Mouse (Mus musculus): ENCODE data around the gene Ydjc.
"Not testable (repeated sequence)": the region's sequence is repeated elsewhere in the genome, so short reads cannot be mapped to it uniquely, and the experiment has no call there.

Ydjc gene

DNA sequence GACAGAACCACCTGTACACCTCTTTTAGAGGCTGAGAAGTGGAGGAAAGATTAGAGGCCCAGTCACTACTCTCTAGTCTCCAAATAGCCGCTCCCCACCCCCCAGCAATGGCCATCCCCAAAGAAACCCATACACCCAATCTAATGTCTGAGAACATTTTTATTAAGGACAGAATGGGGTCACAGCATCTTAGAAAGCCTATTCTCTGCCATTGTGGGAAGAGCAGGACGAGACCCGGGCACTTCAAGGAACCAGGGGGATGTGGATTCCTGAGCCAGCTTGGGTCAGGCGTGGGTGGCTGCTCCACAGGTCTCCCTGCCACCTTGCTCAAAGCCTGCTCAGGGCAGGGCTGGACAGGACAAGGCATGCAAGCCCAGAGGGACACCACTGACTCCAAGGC is 7.5 kb downstream of the Ydjc start:
- DNase-seq (ENCODE audit: low read depth, low spot score) = no peak

- no peak for DNase-seq (ENCODE audit: low read depth, low spot score)
Observed at GRCm38 (mm10) chr16:17154346-17154745, 9.9 kb downstream of the Ydjc start.

DNA sequence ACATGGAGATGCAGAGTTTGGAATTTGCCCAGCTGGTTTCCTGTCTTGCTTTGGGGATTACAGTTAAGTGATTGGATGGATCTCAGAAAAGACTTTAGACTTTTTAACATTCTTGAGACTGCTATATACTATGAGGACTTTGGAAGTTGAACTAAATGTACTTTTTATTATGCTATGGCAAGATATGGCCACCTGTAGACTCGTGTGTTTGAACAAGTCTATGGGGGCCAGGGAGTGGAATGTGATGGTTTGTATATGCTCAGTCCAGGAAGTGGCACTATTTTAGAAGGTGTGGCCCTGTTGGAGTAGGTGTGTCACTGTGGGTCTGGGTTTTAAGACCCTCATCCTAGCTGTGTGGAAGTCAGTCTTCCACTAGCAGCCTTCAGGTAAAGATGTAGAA is 21.1 kb downstream of the Ydjc start:
- DNase-seq (ENCODE audit: low read depth, low spot score) = not testable (repeated sequence)

- DNase-seq (ENCODE audit: low read depth, low spot score) = no peak
Observed at GRCm38 (mm10) chr16:17167179-17167578, 22.8 kb downstream of the Ydjc start.

GRCm38 (mm10) chr16:17168049-17168448 is 23.6 kb downstream of the Ydjc start:
- DNase-seq (ENCODE audit: low read depth, low spot score) = no peak

DNA sequence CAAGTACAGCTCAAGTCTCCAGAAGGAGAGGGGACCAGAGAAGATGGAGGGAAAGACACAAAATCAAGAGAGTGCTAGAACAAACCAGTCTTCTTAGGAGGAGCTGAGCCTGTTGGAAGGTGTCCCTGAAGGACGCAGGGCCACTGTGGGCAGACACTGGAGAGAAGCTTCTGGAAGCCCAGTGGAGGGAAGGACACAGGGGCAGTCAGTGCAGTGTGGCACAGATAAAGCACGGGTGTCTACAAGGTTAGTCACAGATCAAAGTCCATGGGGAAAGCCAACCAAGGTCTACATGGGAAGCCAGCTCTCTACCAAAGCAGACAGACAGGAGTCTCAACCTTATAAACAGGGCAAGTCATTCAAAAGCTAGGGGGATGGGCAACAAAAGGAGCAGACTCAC is 31.3 kb downstream of the Ydjc start:
- no peak for DNase-seq (ENCODE audit: low read depth, low spot score)

GRCm38 (mm10) chr16:17177623-17178170 is 33.3 kb downstream of the Ydjc start:
- DNase-seq (ENCODE audit: low read depth, low spot score) = no peak

DNA sequence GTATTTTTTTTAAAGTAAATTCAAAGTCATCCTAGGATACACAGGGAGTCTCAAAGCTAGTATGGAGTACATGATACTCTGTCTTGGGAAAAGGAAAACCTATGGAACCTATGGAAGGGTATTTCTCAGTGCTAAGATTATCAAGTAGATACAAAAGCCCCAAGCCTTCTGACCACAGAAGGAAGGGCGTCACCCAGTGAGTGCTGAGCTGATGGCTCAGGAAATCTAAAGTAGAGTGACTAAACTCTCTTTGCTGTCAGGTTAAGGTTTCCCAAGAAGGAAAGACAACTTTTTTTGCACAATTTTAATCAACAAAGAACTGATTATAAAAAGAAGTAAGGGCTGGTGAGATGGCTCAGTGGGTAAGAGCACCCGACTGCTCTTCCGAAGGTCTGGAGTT is 35.3 kb downstream of the Ydjc start:
- no peak for DNase-seq (ENCODE audit: low read depth, low spot score)

GRCm38 (mm10) chr16:17181382-17181781 is 37.0 kb downstream of the Ydjc start:
- DNase-seq (ENCODE audit: low read depth, low spot score) = no peak

GRCm38 (mm10) chr16:17182136-17182535 is 37.7 kb downstream of the Ydjc start:
- DNase-seq (ENCODE audit: low read depth, low spot score) = no peak

GRCm38 (mm10) chr16:17183003-17183402 is 38.6 kb downstream of the Ydjc start:
- no peak for DNase-seq (ENCODE audit: low read depth, low spot score)

- DNase-seq (ENCODE audit: low read depth, low spot score) = no peak
Observed at GRCm38 (mm10) chr16:17185475-17185874, 41.1 kb downstream of the Ydjc start.

DNA sequence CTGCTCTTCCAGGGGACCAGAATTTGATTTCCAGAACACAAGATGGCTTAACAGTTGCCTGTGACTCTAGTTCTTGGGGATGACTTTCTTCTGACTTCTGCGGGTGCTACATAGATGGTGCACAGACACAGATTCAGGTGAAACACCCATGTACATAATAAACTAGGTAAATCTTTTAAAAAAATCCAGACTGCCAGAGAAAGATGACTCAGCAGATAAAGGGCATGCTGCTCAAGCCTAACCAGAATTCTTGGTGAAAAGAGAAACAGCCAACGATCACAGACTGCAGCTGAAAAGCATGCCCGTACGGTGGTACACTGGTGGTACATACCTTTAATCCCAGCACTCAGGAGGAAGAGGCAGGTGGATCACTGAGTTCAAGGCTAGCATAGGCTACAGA is 49.4 kb downstream of the Ydjc start:
- no peak for DNase-seq (ENCODE audit: low read depth, low spot score)

GRCm38 (mm10) chr16:17200121-17200952 is 55.9 kb downstream of the Ydjc start:
- no peak for DNase-seq (ENCODE audit: low read depth, low spot score)

DNA sequence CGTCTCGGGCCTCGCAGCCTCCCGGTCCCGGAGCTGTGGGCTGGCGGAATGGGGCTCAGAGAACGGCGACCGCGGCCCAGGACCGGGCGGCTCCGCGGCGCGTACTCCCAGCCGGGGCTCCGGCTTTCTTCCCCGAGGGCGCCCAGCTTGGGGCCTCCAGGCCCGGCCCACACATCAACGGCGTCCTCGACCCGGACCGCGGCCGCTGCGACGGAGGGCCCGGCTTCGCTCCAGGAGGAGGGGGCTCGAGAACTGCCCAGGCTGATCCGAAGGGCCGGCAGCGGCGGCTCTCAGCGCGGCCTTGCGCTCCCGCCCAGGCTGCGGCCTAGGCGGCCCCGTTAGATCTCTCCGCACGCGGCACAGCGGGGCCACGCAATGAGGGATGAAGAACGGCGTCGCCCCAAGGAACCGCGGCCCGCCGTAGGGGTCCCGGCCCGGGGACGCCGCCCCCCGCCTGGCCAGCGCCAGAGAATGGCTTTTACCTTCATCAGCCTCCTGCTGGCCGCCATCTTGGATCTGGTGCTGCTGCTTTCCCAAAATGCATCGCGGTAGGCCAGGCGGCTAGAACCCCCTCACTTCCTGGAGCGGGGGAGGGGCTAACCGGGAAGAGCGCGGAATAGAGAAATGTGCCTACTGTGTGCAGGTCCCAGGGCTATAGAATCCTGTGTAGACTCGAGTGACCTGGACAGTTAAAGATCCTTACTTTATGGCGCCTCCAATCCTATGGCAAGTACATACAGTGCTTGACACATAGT is 56.7 kb downstream of the Ydjc start:
- peak; percentile 66 for DNase-seq (ENCODE audit: low read depth, low spot score)

- DNase-seq (ENCODE audit: low read depth, low spot score) = peak; percentile 9
Observed at GRCm38 (mm10) chr16:17201977-17202376, 57.6 kb downstream of the Ydjc start.

DNA sequence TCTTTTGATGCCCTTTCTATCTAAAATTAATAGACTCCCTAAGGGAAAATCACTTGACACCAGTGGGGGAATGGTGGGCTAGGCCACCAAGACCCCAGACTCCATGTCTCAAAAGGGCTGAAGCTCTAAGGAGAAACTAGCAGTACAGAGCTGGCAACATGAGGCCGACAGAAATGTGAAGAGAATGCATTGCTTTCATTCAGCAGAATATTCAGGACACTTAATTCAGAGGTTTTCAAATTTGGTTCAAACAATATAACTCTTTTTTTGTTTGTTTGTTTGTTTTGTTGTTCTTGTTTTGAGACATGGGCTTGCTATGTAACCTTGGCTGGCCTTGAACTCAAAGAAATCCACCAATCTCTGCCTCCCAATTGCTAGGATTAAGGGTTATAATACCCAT is 58.1 kb downstream of the Ydjc start, which contains the start of gene Ube2l3:
Gene Ube2l3 (minus strand): TSS at position 101 of the 400 bp plus-strand sequence.
- no peak for DNase-seq (ENCODE audit: low read depth, low spot score)

GRCm38 (mm10) chr16:17204990-17205389 is 60.6 kb downstream of the Ydjc start:
- DNase-seq (ENCODE audit: low read depth, low spot score) = peak; percentile 44

- peak; percentile 73 for DNase-seq (ENCODE audit: low read depth, low spot score)
Observed at GRCm38 (mm10) chr16:17208389-17209361, 64.3 kb downstream of the Ydjc start, which contains the start of gene Rimbp3. TSS of gene Rimbp3 (plus strand) at chr16:17208603.

- DNase-seq (ENCODE audit: low read depth, low spot score) = peak; percentile 23
Observed at GRCm38 (mm10) chr16:17209404-17209960, 65.1 kb downstream of the Ydjc start.
